Mouse (Mus musculus): Measurements from ENCODE around the gene Platr17. TPM values are rescaled to one million over a fixed set of nuclear protein-coding genes. Genes with fewer than 3 reads are reported as not detected.
A peak's percentile ranks its signal among the peaks of the same experiment; 100 is the strongest.
"Not testable (repeated sequence)": the region's sequence is repeated elsewhere in the genome, so short reads cannot be mapped to it uniquely, and the experiment has no call there.

Gene Platr17
- total RNA-seq, 1 experiment from 2014 or later, result 3.3 TPM

DNA sequence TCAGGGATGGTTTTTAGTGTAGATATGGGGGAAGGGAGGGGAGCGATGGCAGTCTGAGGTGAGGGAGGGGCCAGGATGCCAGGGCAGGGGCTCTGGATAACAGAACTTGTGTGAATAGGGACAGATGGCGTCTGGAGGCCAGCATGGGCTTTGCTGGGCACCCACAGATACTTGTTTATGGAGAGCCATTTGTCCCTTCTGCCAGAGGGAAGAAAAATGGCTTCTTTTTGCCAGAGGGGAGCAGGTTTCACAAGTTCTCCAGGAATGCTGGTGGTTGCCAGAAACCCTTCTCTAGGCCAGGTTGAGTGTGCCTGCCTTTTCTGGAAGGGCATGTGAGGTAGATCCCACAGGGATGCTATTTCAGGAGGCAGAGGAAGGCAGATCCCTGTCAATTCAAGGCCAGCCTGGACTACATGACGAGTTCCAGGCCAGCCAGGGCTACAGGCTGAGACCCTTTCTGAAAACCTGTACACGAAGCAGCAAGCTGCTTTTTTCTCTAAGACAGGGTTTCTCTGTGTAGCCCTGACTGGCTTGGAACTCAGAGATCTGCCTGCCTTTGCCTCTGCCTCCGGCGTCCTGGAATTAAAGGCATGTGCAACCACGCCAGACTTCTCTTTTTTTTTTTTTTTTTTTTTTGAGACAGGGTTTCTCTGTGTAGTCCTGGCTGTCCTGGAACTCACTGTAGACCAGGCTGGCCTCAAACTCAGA is 4.5 kb upstream of the Platr17 start:
- ATAC-seq (replicated peaks in 1 of 2; ENCODE audit: insufficient read depth in 1 of 2, low FRiP score in 2 of 2, low TSS enrichment in 1 of 2, low read depth in 1 of 2, poor library complexity in 2 of 2, severe bottlenecking in 2 of 2), result no peak

DNA sequence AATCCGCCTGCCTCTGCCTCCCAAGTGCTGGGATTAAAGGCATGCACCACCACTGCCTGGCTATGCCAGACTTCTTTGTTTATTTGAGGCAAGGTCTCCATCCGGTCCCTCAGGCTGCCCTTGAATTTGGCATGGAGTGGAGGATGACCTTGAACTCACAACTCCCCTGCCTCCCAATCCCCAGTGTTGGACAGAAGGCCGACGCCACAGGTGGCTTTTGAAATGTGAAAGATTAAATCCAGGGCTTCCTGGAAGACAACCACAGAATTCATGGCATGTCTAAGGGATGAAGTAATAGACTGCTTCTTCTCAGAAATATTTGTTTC is 4.0 kb upstream of the Platr17 start:
- ATAC-seq (replicated peaks in 1 of 2; ENCODE audit: insufficient read depth in 1 of 2, low FRiP score in 2 of 2, low TSS enrichment in 1 of 2, low read depth in 1 of 2, poor library complexity in 2 of 2, severe bottlenecking in 2 of 2), result no peak

DNA sequence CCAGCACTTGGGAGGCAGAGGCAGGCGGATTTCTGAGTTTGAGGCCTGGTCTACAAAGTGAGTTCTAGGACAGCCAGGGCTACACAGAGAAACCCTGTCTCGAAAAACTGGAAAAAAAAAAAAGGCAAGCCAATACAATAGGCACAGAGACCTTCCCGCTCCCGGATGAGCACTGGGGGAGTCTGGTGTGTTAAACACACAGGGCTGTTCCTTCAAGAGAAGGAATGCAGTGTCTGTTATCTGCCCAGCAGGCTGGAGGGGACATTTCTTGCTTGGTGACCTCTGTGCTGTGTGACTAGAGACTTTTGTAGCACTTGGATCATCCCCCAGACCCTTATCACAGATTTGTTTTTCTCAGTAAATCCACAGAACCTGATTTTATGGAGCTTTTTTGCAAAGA is 3.3 kb upstream of the Platr17 start:
- ATAC-seq (replicated peaks in 1 of 2; ENCODE audit: insufficient read depth in 1 of 2, low FRiP score in 2 of 2, low TSS enrichment in 1 of 2, low read depth in 1 of 2, poor library complexity in 2 of 2, severe bottlenecking in 2 of 2), result no peak

DNA sequence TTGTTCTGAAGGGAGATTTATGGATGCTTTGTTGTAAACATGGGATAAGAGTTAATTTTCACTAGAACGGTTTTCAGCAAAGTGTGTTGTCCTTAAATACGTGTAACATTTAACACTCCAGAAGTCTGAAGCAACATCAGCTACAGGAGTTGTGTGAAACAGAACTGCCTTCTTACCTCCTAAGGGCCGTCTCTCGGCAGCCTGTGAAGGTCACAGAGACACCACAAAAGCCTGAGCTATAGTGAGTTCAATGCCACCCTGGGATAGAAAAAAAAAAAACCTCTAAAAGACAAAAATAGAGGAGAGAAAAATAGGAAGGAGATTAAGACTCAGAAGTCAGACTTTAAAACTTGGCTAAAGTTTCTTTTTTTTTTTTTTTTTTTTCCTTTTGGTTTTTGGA is 2.9 kb upstream of the Platr17 start:
- no peak for ATAC-seq (replicated peaks in 1 of 2; ENCODE audit: insufficient read depth in 1 of 2, low FRiP score in 2 of 2, low TSS enrichment in 1 of 2, low read depth in 1 of 2, poor library complexity in 2 of 2, severe bottlenecking in 2 of 2)

DNA sequence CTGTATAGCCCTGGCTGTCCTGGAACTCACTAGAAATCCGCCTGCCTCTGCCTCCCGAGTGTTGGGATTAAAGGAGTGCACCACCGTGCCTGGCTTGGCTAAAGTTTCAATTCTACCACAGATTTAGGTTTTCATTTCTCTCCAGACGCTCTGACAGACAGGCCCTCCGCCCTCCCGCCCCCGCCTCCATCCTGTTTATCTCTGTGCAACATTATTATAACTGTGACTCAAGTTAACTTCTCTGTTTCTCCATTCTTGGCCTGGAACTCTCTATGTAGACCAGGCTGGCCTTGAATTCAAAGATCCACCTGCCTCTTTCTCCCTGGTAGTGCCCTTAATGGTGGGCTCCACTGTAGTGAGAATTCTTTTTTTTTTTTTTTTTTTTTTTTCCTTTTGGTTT is 2.4 kb upstream of the Platr17 start:
- ATAC-seq (replicated peaks in 1 of 2; ENCODE audit: insufficient read depth in 1 of 2, low FRiP score in 2 of 2, low TSS enrichment in 1 of 2, low read depth in 1 of 2, poor library complexity in 2 of 2, severe bottlenecking in 2 of 2), result no peak

DNA sequence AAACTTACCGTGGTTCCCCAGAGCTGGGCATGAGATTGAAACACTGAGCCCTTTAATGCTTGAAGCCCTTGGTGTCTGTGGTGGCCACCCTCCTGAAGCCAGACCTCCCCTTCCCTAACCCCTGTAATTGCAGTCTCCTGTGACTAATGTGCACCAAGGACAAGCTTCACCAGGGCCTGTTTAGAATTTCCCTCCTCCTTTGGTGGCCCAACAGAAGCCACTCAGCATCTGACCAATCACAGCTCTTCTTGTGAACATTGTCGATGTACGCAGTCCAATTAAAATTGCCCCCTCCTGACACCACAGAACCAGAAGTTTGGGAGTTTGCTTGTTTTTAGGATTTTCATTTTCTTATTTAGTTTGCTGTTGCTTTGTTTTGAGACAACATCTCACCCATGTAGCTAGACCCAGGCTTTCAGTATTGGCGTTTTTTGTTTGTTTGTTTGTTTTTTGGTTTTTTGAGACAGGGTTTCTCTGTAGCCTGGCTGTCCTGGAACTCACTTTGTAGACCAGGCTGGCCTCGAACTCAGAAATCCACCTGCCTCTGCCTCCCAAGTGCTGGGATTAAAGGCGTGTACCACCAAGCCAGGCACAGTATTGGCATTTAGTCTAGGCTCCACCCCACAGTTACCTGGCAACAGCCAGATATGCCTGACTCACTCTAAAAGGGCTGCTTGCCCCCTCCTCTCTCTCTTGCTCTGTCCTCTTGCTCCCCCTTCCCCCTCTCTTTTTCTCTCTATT is 854 bp upstream of the Platr17 start:
- ATAC-seq (replicated peaks in 1 of 2; ENCODE audit: insufficient read depth in 1 of 2, low FRiP score in 2 of 2, low TSS enrichment in 1 of 2, low read depth in 1 of 2, poor library complexity in 2 of 2, severe bottlenecking in 2 of 2), result not testable (repeated sequence)

DNA sequence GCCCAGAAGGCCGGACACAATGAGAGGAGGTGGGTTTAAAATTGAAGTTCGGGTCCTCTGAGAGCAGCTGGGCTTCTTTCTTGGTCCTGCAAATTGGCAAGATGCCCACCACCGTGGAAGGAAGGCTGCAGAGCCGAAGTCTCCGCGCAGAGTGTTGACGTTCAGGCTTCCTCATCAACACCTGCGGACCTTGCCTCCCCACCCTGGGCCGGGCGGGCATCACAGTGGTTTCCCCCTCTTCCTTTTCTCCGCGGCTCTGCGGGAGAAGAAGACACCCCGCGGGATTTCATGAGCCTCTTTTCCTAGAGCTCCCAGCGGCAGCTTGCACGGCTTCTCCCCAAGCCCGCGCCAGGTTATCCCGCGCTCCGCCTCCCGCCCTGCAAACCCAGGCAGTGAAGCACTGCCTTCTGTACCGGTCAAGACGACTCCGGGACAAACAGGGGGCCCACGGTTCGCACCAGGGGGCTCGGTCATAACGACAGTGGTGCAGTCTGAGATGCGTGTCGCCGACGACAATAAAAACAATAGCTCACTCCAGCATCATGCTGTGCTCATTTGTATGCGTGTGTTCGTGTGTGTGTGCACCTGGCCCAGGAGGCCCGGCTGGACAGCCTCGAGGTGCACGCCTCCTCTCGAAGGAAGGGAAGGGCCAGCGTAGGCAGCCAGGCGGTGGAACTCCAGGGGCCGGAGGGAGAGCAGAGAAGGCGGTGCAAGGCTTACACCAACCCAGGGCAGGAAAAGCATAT is 3.6 kb downstream of the Platr17 start:
- peak; percentile 6 to 31 for ATAC-seq (replicated peaks in 1 of 2; ENCODE audit: insufficient read depth in 1 of 2, low FRiP score in 2 of 2, low TSS enrichment in 1 of 2, low read depth in 1 of 2, poor library complexity in 2 of 2, severe bottlenecking in 2 of 2)

DNA sequence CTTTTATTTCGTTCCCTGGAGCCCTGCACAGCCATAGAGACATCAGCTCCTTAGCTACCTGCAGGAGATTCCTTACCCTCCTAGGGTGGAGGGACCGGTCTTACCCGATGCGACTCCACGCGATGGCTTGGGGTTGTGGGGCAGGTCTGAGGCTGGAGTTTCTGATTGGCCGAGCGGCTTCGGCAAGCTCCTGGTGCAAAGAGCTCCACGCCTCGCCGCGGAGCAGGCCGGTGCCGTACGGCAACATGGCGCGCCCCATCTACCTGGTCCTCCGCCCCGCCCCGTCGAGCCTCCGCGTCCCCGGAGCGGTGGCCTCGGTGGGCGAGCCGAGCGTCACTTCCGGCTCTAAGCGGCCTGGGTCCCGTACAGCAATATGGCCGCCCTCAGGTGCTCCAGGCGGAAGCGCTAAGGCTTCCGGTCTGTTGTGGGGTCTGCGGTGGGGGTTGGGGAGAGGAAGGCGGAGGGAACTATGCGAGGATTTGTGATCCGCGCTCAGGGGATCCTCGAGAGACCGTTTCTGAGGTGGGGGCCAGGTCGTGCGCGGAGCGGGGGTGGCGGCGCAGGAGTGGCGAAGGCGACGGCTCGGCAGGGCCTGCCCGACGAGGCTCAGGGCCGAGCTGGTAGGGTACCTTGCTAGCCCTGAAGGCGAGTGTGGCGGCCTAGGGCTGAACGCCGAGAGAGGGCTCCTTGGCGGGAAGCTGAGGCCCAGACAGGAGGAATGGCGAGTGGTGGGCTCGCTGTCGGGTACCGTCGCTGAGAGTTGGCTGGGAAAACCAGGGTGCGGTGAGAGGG is 4.3 kb downstream of the Platr17 start, which contains the start of gene Daxx:
Daxx (plus strand) TSS at position 338 of the 792 bp plus-strand sequence.
- ATAC-seq (replicated peaks in 1 of 2; ENCODE audit: insufficient read depth in 1 of 2, low FRiP score in 2 of 2, low TSS enrichment in 1 of 2, low read depth in 1 of 2, poor library complexity in 2 of 2, severe bottlenecking in 2 of 2), result peak; percentile 82 to 92

DNA sequence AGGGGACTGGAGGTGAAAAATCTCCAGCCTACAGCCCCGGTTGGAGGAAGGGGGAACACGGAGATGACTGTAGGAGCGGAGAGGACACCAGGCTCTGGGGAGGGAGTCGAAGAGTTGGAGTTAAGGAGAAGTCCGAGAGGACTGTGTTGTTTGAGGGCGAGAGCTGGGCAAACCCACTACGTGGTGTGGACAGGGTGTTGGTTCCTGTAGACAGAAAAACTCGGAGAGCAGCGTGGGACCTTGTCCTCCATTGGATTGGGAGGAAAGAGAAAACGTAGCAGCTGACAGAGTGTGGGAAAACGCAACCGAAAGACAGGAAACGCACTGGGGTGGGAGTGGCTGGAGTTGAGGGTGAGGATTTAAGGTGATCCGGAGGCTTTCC is 4.9 kb downstream of the Platr17 start:
- ATAC-seq (replicated peaks in 1 of 2; ENCODE audit: insufficient read depth in 1 of 2, low FRiP score in 2 of 2, low TSS enrichment in 1 of 2, low read depth in 1 of 2, poor library complexity in 2 of 2, severe bottlenecking in 2 of 2), result peak; percentile 15; a peak in 1 of 4 replicates

DNA sequence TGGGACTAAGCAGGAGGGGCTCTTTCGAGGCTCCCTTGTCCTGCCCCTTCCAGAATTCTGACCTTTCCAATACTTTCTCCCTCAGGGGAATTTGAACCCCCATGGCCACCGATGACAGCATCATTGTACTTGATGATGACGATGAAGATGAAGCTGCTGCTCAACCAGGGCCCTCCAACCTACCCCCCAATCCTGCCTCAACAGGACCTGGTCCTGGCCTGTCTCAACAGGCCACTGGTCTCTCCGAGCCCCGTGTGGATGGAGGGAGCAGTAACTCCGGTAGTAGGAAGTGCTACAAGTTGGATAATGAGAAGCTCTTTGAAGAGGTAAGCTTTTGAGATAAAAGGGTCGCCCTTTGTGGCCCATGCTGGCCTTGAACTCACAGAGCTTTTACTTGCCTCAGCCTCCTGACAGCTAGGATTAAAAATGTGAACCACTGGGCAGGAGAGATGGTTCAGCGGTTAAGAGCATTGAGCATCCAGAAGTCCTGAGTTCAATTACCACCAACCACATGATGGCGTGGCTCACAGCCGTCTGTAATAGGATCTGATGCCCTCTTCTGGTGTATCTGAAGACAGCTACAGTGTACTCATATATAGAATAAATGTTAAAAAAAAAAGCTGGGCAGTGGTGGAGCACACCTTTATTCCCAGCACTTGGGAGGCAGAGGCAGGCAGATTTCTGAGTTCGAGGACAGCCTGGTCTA is 5.6 kb downstream of the Platr17 start:
- no peak for ATAC-seq (replicated peaks in 1 of 2; ENCODE audit: insufficient read depth in 1 of 2, low FRiP score in 2 of 2, low TSS enrichment in 1 of 2, low read depth in 1 of 2, poor library complexity in 2 of 2, severe bottlenecking in 2 of 2)

DNA sequence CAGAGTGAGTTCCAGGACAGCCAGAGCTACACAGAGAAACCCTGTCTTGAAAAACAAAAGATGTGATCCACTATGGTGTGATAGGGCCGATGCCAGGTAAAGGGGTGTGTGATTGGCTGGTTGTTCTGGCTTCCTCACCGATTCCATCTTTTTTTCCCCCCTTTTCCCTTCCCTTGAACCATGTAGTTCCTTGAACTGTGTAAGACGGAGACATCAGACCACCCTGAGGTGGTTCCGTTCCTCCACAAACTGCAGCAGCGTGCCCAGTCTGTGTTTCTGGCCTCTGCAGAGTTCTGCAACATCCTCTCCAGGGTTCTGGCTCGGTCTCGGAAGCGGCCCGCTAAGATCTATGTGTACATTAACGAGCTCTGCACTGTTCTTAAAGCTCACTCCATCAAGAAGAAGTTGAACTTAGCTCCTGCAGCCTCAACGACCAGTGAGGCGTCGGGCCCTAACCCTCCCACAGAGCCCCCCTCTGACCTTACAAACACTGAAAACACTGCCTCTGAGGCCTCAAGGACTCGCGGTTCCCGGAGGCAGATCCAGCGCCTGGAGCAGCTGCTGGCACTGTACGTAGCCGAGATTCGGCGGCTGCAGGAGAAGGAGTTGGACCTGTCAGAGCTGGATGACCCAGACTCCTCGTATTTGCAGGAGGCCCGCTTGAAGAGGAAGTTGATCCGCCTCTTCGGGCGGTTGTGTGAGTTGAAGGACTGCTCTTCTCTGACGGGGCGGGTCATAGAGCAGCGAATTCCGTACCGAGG is 6.3 kb downstream of the Platr17 start:
- no peak for ATAC-seq (replicated peaks in 1 of 2; ENCODE audit: insufficient read depth in 1 of 2, low FRiP score in 2 of 2, low TSS enrichment in 1 of 2, low read depth in 1 of 2, poor library complexity in 2 of 2, severe bottlenecking in 2 of 2)

DNA sequence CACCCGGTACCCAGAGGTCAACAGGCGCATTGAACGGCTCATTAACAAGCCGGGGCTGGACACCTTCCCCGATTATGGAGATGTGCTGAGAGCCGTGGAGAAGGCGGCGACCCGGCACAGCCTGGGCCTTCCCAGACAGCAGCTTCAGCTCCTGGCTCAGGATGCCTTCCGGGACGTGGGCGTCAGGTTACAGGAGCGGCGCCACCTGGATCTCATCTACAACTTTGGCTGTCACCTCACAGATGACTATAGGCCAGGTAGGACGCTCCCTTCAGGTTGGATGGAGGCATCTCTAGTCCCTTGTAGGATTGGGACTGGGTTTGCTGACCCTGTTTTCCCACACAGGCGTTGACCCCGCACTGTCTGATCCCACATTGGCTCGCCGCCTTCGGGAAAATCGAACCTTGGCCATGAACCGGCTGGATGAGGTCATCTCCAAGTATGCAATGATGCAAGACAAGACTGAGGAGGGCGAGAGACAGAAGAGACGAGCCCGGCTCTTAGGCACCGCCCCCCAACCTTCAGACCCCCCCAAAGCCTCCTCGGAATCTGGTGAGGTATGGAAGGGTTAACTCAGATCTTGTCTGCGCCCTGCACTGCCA is 7.0 kb downstream of the Platr17 start:
- ATAC-seq (replicated peaks in 1 of 2; ENCODE audit: insufficient read depth in 1 of 2, low FRiP score in 2 of 2, low TSS enrichment in 1 of 2, low read depth in 1 of 2, poor library complexity in 2 of 2, severe bottlenecking in 2 of 2), result no peak

DNA sequence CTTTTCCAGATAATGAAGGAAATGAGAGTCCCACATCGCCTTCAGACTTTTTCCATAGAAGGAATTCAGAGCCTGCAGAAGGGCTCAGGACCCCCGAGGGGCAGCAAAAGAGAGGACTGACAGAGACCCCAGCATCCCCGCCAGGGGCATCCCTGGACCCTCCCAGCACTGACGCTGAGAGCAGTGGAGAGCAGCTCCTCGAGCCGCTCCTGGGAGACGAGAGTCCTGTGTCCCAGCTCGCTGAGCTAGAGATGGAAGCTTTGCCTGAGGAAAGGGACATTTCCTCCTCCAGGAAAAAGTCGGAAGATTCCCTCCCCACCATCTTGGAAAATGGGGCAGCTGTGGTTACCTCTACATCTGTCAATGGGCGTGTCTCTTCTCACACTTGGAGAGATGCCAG is 8.3 kb downstream of the Platr17 start:
- no peak for ATAC-seq (replicated peaks in 1 of 2; ENCODE audit: insufficient read depth in 1 of 2, low FRiP score in 2 of 2, low TSS enrichment in 1 of 2, low read depth in 1 of 2, poor library complexity in 2 of 2, severe bottlenecking in 2 of 2)

DNA sequence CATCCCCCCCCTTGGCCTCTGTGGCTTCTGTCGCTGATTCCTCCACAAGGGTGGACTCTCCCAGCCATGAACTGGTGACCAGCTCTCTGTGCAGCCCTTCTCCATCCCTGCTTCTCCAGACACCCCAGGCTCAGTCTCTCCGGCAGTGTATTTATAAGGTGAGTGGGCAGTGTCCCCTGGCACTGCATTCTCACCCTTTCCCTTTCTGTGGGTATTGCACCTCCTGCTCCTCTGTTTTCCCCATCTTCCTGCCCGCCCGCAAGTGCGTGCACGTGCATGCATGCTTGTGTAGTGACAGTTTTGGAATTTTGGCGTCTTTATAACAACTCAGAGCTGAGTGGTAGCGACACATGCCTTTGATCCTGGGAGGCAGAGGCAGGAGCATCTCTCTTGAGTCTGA is 9.0 kb downstream of the Platr17 start:
- no peak for ATAC-seq (replicated peaks in 1 of 2; ENCODE audit: insufficient read depth in 1 of 2, low FRiP score in 2 of 2, low TSS enrichment in 1 of 2, low read depth in 1 of 2, poor library complexity in 2 of 2, severe bottlenecking in 2 of 2)

DNA sequence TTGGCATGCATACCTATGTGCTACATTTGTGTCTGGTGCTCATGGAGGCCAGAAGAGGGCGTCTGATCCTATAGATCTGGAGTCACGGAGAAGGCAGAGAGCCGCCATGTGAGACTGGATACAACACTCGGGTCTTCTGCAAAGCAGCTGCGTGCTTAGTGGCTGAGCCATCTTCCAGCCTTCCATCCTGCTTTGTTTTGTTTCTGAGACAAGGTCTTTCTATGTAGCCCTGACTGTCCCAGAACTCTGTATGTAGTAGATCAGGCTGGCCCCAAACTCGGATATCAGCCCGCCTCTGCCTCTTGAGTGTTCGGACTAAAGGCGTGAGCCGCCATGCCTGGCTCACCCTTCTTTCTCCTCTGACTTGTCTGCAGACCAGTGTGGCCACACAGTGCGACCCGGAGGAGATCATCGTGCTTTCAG is 10.0 kb downstream of the Platr17 start:
- no peak for ATAC-seq (replicated peaks in 1 of 2; ENCODE audit: insufficient read depth in 1 of 2, low FRiP score in 2 of 2, low TSS enrichment in 1 of 2, low read depth in 1 of 2, poor library complexity in 2 of 2, severe bottlenecking in 2 of 2)

DNA sequence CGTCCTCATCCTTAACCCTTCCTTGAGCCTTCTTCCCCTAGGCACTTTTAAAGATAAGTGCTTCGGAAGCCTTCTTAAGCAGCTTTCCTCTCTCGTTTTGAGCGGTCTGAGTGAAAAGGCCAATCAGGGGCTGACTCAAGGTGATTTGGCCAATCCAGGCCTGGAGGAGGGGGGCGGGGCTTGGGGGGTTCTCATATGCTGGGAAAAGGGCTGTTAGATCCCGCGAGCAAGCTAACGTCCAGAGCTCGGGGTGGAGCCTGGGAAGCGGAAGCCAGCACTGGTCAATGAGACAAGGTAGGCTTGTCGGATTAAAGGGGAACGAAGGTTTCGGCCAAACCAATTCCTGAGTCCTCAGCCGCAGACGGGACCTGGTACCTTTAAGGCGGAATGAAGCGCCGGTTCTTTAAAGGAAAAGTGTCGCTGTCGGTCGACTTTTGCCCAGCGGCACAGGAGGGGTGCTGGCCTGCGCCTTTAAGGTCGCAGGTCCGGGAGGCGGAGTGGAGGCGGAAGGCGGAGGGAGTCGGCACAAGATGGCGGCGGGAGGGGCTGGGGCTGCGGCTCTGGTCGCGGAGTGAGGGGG is 10.8 kb downstream of the Platr17 start, which contains the start of the genes Tapbp and Zbtb22:
Tapbp (plus strand) TSS at position 229 of the 580 bp plus-strand sequence.
Zbtb22 (plus strand) TSS at position 234 of the 580 bp plus-strand sequence.
- peak; percentile 77 to 78 for ATAC-seq (replicated peaks in 1 of 2; ENCODE audit: insufficient read depth in 1 of 2, low FRiP score in 2 of 2, low TSS enrichment in 1 of 2, low read depth in 1 of 2, poor library complexity in 2 of 2, severe bottlenecking in 2 of 2)

Data from hematopoietic stem cell, adult 5-6 weeks (primary cell).